Mouse (Mus musculus): ENCODE data around the gene Phospho2.

Gene Phospho2

GRCm38 (mm10) chr2:69823129-69823677, 33.8 kb downstream of the Phospho2 start:
- DNase-seq (ENCODE audit: low spot score), result peak; percentile 37

DNA sequence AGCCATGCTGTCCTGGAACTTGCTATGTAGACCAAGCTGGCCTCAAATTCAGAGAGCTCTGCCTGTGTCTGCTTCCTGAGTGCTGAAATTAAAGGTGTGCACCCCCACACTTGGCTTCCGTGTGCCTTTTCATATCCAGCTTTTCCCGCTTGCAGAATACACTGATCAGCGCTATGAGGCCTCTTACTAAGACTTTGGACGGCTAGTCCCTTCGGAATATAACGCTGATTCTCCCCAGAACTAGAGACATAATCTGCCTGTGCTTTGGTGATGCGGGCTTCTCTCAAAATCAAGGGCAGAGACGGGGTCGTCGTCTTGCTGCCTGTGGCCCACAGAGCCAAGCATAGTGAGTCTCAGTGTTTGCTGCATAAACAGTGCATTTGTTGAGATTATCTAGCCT, 36.5 kb downstream of the Phospho2 start:
- DNase-seq (ENCODE audit: low spot score), result no peak

- no peak for DNase-seq (ENCODE audit: low spot score)
Observed at GRCm38 (mm10) chr2:69826380-69826779, 37.0 kb downstream of the Phospho2 start.

DNA sequence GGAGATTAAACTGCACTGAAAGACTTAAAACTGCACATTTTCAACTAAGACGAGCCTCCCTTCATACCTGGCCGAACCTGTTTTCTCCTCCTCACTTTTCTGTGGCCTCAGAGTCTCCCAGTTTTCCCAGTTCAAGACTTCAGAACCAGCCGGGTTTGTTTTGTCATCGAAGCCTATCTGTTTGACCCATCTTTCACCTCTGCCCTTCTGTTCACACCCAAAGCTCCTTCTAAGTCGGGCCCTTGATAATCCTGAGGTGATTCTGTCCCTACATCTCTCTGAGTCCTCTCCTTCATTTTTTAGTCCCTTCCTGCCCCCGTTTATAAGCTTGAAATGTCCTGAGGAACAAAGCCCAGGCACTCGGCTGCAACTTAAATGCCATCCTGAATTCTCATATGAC, 38.6 kb downstream of the Phospho2 start:
- no peak for DNase-seq (ENCODE audit: low spot score)

DNA sequence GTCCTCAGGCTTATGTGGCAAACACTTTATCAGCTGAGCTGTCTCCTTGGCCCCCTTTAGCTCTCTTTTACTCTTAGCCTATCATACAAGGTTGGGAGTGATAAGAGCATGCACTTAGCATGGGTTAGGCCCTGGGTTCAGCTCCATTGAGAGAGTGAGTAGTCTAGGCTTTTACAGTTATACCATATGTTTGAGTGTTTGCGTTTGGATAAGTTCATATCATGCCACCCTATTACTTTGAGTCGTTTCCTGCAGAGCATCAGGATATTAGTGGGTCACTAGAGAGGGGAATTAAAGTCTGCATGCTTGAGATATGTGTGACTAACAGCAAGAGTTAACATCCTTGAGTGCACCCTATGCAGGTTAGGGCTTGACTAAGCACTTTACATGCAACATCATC, 40.3 kb downstream of the Phospho2 start:
- no peak for DNase-seq (ENCODE audit: low spot score)

GRCm38 (mm10) chr2:69830116-69830515, 40.7 kb downstream of the Phospho2 start:
- DNase-seq (ENCODE audit: low spot score), result no peak

DNA sequence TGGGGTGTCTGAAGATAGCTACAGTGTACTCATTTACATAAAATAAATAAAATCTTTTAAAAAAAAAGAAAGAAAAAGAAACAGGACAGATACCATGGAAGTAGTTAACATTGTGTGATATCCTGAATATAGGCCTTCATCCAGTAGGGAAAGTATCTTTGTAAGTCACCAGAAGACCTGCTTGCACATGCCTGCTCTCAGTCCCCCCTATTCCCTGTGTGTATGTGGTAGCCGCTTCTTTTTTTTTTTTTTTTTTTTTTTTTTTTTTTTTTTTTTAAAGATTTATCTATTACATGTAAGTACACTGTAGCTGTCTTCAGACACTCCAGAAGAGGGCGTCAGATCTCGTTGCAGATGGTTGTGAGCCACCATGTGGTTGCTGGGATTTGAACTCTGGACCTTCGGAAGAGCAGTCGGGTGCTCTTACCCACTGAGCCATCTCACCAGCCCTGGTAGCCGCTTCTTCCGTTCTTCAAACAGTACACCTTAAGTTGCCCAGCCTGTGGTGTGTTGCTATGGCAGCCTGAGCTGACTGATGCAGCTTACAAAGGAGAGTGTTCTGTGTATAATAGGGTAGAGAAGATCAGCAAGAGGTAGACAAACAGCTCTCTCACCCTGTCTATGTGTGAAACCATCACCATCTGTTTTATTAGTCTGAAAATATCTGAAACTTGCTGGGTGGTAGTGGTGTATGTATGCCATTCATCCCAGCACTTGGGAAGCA, 48.0 kb downstream of the Phospho2 start:
- no peak for DNase-seq (ENCODE audit: low spot score)

DNA sequence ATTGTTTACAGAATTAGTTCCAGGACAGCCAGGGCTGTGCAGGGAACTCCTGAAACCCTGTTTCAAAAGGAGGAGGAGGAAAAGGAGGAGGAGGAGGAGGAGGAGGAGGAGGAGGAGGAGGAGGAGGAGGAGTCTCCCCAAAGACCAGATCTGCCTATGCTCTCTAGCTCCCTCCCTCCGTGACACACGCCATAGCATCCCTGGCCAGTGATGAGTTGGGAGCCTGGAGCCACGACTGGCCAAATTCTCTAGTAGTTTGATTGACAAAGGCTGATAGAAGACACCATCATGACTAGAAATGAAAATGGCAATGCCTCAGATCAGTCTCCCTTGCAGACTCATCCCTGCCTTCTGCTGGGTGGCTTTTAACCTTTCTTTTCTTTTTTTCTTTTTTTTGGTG, 48.6 kb downstream of the Phospho2 start:
- no peak for DNase-seq (ENCODE audit: low spot score)

GRCm38 (mm10) chr2:69838707-69839106, 49.3 kb downstream of the Phospho2 start:
- DNase-seq (ENCODE audit: low spot score), result no peak

- DNase-seq (ENCODE audit: low spot score), result no peak
Observed at GRCm38 (mm10) chr2:69840261-69840660, 50.8 kb downstream of the Phospho2 start.

DNA sequence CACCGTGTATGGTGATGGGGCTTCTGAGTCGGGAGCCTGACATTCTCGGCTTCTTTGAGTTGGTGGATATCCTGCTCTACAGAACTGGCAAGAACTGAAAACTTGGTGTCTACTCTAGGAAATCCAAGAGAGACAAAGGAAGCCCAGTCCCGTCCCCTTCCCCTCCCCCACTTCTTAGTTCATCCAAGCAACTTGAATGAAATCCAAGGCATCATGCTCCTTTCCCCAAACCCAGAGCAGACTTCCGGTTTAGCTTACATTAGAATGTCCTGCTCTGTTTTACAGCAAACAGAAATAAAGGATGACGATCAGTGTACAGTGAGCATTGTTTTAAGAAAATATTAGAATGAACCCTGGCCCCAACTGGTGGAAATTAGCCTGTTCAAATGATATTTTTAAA, 59.8 kb downstream of the Phospho2 start:
- DNase-seq (ENCODE audit: low spot score), result no peak
